Mouse (Mus musculus) activated CD4-positive, CD25-positive, alpha-beta regulatory T cell (primary cell): ENCODE measurements around the gene Tsga10. TPM values are rescaled to one million over a fixed set of nuclear protein-coding genes. Genes with fewer than 3 reads are reported as not detected.

Experiments
- polyA plus RNA-seq, 2 experiments: library from polyadenylated mRNA; unstranded; fragments of 100-300 nt; shearing (Covaris generic); gene quantifications; one replicate each; pipeline ENCODE4 v1.2.1; 2017

The Tsga10 gene
- polyA plus RNA-seq: 1 to 10 TPM; 1.9 to 2.1 TPM

DNA sequence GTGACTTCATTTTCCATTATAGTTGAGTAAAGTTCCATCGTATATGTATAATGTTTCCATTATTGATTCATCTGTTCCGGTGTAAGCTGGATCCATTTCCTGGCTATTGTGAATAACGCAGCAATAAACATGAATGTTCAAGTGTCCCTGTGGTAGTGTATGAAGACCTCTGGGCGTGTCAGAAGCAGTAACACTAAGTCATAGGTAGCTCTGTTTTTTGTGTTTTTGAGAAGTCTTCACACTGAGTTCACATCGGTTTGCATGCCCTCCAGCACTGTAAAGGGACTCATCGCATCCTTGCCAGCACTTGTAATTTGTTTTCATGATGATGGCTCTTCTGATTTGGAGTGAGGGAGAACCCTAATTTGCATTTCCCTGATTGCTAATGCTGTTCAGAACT is at the start of gene Tsga10:
Tsga10 (minus strand) TSS at position 144 of the 400 bp plus-strand sequence.

DNA sequence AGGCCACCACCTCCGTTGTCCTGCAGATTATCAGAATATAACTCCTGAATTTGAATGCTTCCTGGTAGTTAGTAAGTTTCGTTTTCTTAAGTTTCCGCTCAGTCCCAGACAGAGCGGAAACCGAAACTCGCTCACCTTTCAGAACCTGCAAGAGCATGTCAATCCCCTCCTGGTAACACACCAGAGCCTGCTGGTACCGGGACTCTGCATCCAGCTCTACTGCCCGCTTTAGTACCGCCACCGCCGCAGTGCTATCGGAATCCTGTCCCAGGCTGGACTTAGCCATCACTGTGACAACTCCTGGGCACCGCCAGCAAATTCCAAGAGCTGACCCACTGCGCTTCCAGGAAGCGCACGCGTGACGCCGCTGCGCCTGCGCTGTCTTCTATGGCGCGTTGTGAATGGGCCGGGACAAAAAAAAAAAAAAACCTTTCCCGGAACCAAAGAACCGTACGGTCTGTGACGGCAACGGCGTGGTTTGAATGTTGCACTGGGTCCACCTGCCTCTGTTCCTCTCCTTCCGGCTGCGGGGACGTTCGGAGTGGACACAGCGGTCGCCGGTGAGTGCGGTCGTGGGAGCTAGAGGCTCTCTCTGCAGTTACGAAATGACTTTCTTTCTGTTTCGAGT is 23.9 kb upstream of the Tsga10 start, which contains the start of the genes Mitd1 and Mrpl30:
Mitd1 (minus strand) TSS at position 387 of the 628 bp plus-strand sequence.
Mrpl30 (plus strand) TSS at position 453 of the 628 bp plus-strand sequence.

DNA sequence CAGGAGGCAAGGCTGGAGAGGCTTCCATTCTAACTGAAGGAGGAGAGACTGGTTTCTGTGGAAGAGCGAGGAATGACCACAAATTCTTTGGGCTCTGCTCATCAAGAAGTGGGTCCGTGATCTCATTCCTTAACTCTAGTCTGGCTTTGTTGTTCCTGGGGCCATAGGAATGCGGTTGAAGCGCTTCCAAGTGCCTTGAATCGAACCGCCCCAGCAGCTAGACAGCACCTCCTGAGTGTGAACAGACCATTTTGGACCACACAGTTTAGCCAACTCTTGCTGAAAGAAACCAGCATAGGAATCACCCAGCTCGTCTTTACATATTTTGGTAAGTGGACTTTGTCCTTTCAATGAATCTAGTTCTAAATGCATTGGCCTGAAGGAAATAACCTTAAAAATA is 5.5 kb upstream of the Tsga10 start, which contains the start of gene Lipt1:
Lipt1 (plus strand) TSS at position 35 of the 400 bp plus-strand sequence.

DNA sequence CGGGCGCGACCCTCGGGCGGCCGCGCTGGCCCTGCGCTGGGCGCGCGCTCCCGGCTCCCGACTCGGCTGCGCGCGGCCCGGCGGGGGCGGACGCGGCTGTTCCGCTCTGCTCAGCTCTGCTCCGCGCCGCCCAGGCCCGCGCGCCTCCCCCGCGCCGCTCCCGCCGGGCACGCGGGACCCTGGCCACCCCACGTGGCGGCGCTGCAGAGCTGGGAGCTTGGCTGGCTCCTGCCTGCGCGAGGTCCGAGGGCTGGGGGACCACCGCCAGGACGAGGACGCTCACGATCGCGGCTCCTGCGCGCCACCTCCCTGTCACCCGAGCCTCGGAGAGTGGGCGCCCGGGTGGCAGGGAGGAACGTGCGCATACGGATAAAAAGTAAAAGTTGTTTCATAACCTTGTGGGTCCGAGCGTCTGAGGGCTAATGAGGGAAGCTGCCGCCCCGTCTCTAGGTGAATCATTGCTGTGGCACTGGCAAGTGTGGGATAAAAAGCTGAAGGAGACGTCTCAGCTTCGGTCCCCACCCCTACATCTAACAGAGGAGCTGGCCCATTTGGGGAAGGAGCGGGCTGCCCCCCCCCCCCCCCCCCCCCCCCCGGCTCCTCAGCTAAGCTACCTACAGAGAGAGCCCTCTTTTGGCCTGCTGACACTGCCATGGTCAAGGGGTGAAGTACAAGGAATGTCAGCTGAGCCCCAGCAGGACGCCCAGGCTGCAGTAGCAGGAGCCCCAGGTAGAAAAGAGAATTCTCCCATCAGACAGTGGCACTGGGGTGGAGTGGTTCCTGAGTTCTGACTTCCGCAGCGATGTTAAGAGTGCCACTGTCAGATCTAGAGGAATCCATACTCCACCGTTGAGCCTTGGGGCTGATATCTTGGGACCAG is 146.2 kb downstream of the Tsga10 start, which contains the start of gene 2010300C02Rik:
2010300C02Rik (minus strand) TSS at position 325 of the 880 bp plus-strand sequence.

Other genes starting within 250 kb of the Tsga10 start
- 1 to 10 TPM in 1 of 2 experiments, under 1 TPM in 1; 0.29 to 1.2 TPM for gene 2010300C02Rik, start 146.3 kb downstream of the Tsga10 start, polyA plus RNA-seq
- 1 to 10 TPM; 2.8 to 7.0 TPM for gene Lipt1, start 5.3 kb upstream of the Tsga10 start, polyA plus RNA-seq
- 10 to 100 TPM; 82.4 to 92.7 TPM for gene Mitd1, start 24.0 kb upstream of the Tsga10 start, polyA plus RNA-seq
- gene Mrpl30, start 24.0 kb upstream of the Tsga10 start, polyA plus RNA-seq: 100 to 1,000 TPM; 154 to 229 TPM
- gene Lyg2, start 50.1 kb upstream of the Tsga10 start, polyA plus RNA-seq: not detected
- not detected for gene Lyg1, start 91.3 kb upstream of the Tsga10 start, polyA plus RNA-seq
- 10 to 100 TPM; 98.7 to 99.6 TPM for gene Txndc9, start 131.5 kb upstream of the Tsga10 start, polyA plus RNA-seq
- 10 to 100 TPM; 17.2 to 24.3 TPM for gene Eif5b, start 131.6 kb upstream of the Tsga10 start, polyA plus RNA-seq